Mouse (Mus musculus) CD4-positive helper T cell, adult 2 months (primary cell): ENCODE results near the gene Arhgap11a.

Experiments
- DNase-seq: peaks from one replicate; pipeline ENCODE4 v3.0.0-alpha.2; 2012; ENCODE audit warnings: low read depth, missing footprints, low spot score

The Arhgap11a gene

DNA sequence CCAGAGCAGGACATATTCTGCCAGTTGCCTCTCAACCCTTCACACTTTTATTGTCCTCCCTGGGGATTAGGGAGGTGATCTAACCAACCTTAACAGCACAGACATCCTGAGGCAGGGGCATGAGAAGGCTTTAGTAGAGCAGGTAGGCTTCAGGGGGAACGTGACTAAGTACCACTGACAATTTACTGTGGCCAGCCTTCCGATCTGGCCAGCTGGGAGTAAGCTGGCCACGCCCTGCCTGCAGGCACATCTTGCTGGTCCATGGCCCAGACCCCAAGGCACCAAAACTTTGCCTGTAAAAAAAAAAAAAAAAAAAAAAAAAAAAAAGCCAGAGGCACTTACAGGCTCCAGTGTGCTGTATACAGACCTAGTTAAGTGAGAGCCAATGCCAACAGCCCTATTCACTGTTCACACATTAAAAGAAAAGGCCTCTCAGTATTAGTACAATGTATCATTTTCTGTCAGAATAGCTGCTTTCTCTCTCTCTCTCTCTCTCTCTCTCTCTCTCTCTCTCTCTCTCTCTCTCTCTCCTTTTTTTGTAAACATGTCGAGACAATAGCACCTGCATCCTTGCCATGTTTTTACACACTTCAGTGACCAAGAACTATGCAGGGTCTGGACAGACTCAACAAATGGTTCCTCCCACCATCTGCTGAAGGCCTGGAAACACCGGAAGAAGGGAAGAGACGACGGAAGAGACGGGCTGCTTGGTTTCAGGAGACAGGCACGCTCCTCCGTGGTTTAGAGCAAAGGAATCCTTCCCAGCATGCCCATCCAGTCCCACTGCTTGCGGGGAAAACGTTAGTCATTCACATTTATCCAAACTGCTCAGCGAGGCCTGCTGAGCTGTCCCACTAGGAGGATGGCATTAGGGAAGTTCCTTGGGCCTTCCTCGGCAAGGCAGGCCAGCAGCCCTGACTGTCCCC lies 30.5 kb downstream of the Arhgap11a start:
- DNase-seq = no peak

DNA sequence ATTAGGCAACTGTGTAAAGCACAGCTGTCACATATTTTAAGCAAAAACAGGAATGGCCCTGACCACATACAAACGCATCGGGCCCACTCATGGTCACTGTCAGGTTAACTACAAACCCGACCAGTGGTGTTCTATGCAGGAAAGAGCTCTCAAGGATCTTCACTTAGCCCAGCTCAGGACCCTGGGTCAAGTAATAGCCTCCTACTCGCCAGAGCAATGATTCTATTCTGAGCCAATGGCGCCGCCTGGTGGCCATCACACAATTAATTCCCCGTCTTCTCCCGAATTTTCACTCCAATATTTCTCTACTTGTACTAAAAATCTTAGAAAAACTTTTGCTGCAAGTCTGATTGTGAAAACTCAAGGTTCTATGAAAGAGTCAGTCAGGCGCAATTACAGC lies 40.8 kb downstream of the Arhgap11a start:
- DNase-seq = no peak

DNA sequence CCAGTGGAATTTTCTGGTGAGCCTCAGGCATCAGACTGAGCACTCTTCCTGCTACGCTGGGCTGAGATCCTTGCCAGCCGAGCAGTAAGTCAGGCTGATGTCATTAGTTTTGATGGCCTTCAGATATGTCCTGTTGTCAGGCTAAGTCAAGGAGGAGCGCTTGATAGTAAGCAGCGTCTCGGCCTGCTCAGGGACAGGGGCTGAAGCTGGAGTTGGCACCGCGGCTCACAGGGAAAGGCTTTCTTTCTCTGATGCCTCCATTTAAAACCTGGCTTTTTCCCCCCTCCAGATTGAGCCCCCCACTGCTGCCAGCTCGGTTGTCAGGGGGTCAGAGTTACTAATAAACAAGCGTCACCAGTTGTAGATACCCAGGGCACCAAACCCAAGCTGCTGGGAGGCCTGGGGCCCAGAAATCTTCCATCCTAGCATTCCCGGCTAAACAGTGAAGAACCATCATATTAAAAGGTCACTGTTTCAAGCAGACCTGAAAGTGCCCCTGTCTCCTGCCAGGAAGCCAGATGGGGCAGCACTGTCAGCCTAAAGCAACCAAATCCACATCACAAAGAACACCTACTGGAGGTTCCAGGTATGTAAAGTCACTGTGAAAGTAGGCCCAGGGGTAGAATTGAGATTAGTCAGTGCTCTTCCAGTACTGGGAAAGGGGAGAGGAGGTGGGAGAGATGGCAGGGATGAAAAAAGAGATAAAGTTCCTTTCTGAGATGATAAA lies 41.4 kb downstream of the Arhgap11a start:
- DNase-seq = no peak

- DNase-seq = no peak
Measured at GRCm38 (mm10) chr2:113805765-113806164, 42.7 kb downstream of the Arhgap11a start.

DNA sequence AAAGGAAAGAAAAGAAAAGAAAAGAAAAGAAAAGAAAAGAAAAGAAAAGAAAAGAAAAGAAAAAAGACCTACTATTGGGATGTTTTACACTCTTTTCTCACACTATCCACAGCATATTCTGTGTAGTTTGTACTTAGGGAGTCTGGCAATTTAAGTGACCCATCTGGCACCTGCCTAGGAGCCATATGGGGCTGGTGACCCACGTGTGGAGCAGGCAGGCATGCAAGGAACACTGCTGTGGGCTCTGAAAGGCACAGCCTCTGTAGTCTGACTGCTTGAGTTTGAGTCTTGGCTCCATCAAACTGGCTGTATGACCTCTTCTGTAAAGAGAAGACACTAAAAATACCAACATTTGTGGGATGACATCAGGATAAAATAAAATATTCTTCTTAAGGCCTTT lies 44.7 kb downstream of the Arhgap11a start:
- no peak for DNase-seq

GRCm38 (mm10) chr2:113800846-113801245 lies 47.6 kb downstream of the Arhgap11a start:
- DNase-seq = no peak

DNA sequence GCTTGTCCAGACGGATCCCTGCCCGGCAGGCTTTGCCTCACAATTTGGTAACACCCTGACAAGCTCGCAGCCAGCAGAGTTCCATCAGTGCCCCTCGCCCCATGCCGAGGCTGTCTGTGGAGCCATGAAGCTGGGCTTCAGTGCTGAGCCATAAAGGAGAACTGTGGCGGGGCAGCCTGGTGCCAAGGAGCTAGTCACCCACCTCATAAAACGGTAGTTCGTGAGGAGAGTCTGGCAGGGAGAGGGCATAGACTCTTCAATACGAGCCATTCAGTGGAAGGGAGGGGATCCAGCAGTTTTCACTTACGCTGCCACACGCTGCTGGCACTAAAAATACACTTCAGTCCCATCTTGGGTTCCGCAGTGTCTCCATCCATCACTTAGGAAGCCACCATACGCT lies 49.9 kb downstream of the Arhgap11a start:
- DNase-seq = no peak

DNA sequence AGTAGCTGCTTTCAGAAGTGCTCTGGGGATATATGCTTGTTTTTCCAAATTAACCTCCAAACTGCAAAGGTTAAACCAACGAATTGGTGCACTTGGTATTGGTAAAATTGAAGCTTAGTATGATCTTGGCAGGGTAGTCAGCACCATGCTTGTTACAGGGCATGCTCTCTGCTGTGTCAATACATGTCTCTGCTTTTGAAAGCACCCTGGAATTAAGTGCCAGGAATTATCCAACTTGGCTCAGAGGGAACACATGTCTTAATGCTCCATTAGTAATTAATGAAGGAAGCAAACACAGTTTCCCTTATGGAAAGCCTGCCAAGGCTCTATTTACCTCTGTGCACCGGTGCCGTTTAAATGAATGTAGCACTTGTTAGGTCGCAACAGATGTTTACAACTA lies 53.3 kb downstream of the Arhgap11a start:
- DNase-seq = no peak

DNA sequence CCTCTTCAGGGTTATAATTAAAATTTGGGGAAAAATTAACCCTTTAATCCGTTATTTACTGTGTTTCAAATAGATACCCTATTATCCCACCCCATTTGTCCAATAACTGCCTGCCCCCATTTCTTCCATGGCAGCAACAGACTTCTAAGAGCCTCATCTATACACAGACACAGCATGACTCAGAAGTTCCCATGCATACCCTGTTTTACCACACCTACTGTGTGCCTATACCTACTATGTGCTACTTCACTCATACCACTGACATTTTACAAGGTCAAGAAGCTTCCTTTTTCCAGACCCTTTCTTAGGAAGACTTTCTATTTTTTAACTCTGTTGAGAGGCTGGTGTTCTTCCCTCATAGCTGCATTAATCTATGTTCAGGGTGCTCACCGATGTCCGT lies 54.9 kb downstream of the Arhgap11a start:
- no peak for DNase-seq

GRCm38 (mm10) chr2:113788821-113789387 lies 59.6 kb downstream of the Arhgap11a start:
- DNase-seq = no peak

- DNase-seq = no peak
Measured at GRCm38 (mm10) chr2:113787882-113788281, 60.6 kb downstream of the Arhgap11a start.

- no peak for DNase-seq
Measured at GRCm38 (mm10) chr2:113784851-113785250, 63.6 kb downstream of the Arhgap11a start.

GRCm38 (mm10) chr2:113781521-113781920 lies 66.9 kb downstream of the Arhgap11a start:
- no peak for DNase-seq
